Mouse (Mus musculus): Measurements from ENCODE around the gene E2f6. TPM values are rescaled to one million over a fixed set of nuclear protein-coding genes. Genes with fewer than 3 reads are reported as not detected.

Gene E2f6
- polyA plus RNA-seq, 1 experiment from 2014 or later = 22.7 TPM

DNA sequence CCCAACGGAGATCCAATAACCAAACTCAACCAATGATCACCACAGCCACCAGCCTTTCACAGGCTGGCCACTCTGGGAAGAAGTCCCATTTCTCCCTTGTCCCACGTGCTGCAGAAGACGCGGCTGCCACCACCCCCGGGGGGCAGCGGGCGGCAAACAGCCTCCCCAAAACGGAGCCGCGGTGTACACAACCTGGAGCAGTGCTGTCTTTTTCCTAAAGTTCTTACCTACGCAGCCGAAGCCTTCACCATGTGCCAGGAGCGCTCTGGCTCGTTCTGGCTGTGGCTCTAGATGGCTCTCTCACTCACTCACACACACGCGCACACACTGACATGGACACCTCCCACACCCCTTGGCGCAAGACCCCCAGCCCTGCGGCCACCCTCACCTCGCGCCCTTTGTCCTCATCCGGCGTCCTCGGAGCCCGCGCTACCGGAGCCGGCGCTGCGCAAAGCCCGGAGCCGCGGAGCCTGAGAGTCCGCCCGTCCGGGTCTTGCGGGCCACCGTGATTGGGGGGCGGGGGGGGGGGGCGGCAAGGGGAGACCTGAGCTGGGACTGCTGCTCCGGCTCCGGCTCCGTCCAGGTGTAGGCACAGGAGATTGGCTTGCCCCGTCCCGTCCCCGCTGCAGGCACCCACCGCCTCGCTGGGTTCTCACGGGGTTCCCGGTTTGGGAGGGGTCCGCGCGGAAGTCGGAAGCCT, 10.4 kb upstream of the E2f6 start, which contains the start of gene Greb1:
Gene Greb1 (minus strand): TSS at position 628 of the 700 bp plus-strand sequence.
- DNase-seq (ENCODE audit: low spot score) = no peak

DNA sequence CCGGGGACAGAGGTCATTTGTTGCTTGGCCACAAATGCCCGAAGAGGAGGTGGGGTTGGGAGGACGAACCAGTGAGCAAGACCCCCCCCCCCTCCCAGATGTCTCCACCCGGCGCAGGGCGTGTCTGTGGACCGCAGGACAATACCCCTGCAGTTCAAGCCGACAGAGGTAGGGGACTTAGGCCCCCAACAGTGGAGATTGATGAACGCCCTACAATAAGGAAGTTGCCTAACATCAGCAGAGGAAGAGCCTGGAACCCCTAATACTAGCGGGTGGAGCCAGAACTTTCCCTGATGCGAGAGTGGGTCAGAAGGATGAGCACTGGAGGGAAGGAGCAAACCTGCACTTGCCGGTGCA, 9.8 kb upstream of the E2f6 start:
- no peak for DNase-seq (ENCODE audit: low spot score)

DNA sequence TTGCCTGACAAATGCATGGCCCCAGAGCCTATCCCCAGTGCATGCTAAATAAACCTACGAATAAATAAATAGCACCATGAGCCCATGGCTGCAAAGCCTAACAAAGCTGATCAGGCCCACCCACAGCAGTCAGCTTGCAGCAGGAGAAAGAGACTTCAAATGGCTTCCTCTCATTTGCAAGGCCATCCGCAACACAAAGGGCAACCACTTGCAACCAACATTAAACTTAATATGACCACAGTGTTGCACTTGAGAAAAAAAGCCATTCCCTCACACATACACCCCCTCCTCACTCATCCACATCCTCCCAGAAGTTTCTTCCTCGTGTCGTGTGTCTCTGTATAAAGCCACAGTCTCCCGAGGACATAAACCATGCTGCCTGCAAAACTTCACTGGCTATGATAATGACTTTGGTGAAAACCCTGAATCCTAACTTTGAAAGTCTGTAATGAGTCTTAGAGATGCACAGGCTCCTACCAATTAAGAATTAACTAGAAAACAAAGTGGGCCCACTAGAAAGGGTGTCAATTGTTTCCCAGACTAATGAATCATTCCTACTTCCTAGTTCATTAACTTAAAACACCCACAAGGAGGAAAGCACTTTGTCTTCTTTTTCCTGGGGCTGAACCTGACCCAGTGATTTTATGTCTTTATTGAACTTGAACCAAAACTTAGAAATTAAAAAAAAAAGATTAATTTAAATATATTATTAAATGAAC, 7.4 kb upstream of the E2f6 start:
- DNase-seq (ENCODE audit: low spot score) = no peak

DNA sequence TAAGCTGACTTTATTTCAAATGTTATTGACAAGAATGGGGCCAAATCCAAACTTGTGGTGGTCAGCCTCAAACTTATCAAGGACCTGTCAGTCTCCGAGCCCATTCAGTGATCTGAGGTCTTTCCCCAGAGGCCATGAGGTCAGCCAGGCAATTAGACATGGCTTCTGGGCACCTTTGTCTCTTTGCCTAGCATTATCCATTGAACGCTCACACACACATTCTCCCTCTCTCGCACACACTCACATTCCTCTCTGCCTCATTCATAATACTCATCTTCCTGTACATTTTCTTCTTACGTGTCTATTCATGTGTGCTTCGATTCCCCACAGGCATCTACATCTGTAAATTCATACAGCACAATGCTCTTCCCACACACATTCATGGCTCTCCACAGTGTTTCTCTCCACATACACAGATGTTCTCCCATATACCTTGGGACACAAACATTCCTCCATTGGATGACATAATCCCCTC, 6.8 kb upstream of the E2f6 start:
- DNase-seq (ENCODE audit: low spot score) = no peak

DNA sequence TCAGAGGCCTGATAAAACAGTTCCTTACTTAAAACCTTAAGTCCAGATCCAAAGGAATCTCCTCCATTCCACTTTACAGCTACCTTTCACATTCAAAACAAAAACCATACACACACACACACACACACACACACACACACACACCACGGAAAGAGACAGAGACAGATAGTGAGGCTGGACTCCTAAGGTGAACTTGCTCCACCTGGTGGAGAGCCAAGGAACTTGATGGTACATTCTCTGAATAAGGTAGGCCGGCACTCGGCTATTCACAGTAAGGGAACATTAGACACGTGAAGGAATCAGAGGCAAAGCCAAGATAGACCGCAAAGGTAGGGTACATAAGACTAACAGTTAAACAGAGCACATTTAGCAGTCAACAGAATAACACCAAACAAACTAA, 5.3 kb upstream of the E2f6 start:
- peak; percentile 77 for DNase-seq (ENCODE audit: low spot score)

DNA sequence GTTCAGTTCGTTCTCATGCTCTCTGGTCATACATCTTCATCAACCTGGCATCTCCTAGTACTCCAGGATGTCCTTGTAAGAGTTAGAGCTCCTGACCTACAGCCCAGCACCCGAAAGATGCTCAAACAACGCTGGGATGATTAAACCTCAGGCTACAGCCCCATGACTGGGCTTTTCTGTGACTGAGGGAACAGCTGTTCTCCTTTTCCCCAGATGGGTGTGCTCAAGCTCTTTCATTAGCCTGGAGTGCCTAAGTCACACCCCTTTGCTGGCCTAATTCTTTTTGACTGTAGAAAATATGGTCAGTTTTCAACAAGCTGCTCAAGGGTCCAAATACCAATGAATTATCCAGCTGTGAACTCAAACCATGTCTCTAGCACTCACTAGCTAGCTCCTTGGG, 2.7 kb upstream of the E2f6 start:
- no peak for DNase-seq (ENCODE audit: low spot score)

DNA sequence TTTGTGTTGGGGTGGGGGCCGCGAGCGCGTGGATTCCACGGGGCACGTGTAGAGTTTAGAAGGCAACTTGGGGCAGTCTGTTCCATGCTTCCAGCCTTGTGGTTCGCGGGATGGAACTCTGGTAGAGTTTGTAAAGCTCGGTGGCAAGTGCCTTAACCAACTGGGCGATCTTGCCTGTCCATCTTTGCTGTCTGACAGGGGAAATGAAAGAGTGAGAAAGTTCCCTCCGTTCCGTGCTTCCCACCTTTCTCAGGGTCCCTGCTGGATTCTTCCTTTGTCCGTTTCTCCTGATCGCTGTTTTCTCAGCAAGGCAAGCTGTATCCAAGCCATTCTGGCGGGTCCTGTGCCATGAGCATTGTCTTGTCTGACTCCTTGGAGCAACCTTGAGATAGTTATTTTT, 714 bp downstream of the E2f6 start:
- DNase-seq (ENCODE audit: low spot score) = peak; percentile 6

DNA sequence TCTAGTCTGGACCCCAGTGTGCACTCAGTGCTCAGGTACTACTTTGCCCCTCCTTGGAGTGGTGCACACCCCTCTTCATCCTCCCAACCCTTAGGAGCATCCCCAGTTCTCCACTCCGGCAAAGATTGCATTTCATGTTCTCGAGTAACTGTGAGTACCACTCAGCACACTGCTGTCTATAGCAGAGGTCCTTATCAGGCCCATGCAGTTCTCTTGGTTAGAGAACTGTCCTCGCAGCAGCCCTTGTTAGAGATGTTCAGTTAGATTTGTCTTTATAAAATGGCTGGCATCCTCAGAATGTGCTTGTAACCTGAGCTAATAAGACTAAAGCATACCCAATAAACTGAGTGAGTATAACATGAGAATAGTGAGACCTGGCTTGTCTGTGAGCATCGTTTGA, 6.4 kb downstream of the E2f6 start:
- no peak for DNase-seq (ENCODE audit: low spot score)

DNA sequence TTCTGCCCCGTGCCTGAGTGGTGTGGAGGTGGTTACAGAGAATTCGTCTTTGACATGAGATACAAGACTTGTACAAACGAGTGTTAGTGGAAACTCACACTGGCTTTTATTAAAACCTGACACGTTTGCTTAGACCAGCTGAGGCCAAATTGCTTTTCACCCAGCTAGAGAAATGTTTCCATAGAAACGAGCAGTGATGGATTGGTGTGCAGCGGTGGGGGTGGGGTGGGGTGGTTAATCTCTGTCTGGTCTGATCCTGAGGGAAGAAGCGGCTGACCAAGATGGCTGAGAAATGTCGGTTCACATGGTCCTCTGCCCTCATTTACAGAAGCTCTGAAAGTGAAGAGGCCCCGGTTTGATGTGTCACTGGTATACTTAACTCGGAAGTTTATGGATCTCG, 7.8 kb downstream of the E2f6 start:
- no peak for DNase-seq (ENCODE audit: low spot score)

DNA sequence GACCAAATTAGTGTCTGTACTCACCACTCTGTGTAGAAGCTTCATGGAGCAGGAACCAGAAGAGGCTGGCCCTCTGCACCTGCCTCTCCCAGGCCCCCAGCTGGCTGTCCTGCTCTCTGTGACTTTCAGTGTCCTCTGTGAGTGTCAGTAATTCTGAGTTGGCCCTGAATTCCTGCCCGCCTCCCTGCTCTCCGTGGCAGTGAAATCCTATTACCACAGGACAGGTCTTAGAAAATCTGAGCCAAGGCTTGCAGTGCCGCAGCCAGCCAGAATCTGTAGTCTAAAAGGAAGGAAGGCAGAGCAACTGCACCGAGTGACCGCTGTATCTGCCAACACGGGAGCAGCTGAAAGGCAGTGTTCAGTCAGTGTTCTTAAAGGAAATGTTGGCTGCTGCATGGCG, 10.0 kb downstream of the E2f6 start:
- DNase-seq (ENCODE audit: low spot score) = no peak

DNA sequence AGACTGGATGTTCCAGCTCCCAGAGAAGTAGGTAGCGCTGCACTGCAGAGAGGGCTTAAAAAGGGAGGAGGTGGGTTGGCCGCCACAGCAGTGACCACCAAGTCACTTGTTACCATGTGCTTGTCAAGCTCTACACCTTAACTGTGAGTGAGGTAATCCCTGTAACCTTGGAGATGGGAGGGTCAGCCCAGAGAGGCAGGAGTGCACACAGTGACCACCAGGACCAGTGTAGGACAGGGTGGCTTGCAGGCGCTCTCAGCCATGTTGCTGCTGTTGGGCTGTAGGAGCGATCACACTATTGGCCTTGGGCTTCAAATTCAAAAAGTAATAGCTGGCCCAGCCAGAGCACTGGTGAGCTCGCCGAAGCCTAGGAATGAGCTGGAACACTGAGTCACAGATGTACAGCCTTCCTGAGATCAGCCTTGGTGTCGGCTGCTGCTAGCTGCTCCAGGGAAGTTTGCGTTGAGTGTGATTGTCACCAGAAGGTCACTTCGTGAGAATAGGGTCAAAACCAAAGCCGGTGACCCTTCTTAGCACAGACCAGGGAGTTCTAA, 11.5 kb downstream of the E2f6 start:
- DNase-seq (ENCODE audit: low spot score) = no peak

DNA sequence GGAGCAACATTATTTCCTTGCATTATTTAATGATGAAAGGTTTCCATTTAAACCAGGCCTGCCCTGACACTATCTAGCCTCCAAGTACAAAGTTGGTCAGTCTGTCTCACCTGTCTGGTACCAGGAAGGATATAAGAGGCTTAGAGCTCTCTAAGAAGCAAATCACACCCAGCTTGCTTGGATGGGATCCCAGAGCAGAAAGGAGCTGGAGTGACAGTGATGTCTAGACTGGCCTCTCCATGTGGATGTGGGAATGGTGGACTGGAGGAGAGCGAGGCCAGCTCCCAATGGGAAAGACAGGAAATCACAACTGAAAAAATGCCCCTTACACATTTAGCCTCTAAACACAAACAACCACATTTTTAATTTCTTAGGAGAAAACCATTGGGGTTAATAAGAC, 12.9 kb downstream of the E2f6 start:
- DNase-seq (ENCODE audit: low spot score) = no peak

DNA sequence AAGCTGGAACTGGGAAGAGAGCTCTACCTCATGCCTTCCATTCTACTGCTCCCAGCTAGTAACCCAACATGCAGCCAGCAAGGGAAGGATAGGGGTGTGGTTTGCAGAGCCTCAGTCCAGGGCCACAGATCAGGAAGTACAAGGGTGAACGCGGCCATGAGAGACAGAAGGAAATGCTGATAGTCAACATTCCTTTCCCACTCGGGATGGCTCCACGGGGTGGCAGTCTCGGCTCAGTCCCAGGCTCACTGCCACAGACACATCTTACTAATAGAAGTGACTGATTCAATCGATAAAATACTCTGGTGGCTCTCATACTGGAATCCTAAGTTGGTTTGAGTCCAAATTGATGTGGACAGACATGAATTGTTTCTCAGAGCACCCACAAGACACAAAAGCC, 17.7 kb downstream of the E2f6 start:
- DNase-seq (ENCODE audit: low spot score) = no peak

DNA sequence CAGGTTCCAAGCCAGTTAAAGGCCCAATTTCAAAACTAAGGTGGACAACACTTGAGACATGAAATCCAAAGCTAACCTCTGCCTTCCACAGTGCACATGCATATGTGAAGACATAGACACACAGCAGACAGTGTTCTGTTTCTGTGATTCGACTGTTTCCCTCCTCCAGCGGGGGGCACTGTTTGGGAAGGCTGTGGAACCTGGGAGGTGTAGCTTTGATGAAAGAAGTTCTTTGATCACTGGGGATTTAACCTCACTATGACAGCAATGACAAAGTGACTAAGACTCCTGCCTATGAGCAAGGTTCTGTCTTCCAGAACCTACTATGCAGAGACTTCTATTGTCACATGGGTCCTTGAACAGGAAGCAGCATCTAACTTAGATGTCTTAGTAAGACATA, 19.0 kb downstream of the E2f6 start:
- no peak for DNase-seq (ENCODE audit: low spot score)

DNA sequence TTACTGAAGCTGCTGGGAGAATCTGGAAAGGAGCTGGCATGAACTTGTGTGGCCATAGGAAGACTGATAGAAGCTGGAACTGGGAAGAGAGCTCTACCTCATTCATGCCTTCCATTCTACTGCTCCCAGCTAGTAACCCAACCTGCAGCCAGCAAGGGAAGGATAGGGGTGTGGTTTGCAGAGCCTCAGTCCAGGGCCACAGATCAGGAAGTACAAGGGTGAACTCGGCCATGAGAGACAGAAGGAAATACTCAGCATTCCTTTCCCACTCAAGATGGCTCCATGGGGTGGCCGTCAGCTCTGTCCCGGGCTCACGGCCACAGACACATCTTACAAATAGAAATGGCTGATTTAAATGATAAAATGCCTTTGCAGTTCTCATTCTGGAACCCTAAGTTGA, 20.3 kb downstream of the E2f6 start:
- no peak for DNase-seq (ENCODE audit: low spot score)

DNA sequence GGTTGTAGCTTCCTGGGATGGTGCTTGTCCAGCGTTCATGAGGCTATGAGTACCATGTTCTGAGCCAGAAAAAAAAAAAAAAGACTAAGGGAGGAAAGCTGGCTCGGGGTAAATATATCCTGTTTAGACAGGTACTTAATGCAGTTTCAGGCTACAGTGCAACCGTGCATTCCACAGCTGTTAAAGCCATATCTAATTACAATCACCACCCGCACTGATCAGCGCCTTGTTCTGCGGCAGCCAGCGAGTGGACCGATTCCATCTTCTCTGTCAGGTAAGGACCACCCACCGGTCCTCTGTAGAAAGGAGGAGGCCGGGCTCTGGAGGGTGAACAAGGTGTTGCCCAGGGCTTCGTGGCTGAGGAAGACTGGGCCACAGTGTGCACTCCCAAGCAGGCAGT, 23.9 kb downstream of the E2f6 start:
- no peak for DNase-seq (ENCODE audit: low spot score)

DNA sequence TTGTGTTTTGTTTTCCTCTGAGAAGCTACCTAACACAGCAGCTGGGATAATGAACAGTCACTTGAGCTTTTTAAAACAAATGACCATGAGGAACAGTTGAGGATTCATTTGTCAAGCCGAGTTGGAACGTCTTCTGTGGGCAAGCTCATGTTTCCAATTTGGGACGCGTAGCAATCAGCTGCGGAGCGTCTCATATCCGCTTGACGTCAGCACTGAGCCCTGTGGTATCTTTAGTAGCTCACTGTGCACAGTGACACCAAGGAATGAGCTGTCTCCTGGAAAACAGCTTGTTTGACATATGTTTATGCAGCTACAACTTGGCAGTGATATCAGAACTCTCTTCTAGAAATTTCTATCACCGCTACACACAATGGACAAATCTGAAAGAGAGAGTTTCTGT, 25.4 kb downstream of the E2f6 start:
- DNase-seq (ENCODE audit: low spot score) = no peak

DNA sequence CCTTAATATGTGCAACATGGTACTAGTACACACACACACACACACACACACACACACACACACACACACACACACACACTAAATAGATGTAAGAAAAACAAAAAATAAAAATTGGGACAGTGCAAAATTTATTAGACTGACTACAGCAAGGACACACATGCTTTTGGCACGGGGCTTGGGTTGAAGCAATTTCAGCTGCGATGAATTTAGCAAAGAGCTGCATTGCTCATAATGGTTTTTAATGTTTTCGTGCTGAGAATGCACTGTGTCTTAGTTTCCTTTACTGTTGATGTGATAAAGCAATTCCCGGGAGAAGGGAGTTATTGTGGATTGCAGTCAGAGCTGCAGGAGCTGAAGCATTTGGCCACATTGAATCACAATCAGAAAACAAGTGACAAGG, 27.0 kb downstream of the E2f6 start:
- no peak for DNase-seq (ENCODE audit: low spot score)

DNA sequence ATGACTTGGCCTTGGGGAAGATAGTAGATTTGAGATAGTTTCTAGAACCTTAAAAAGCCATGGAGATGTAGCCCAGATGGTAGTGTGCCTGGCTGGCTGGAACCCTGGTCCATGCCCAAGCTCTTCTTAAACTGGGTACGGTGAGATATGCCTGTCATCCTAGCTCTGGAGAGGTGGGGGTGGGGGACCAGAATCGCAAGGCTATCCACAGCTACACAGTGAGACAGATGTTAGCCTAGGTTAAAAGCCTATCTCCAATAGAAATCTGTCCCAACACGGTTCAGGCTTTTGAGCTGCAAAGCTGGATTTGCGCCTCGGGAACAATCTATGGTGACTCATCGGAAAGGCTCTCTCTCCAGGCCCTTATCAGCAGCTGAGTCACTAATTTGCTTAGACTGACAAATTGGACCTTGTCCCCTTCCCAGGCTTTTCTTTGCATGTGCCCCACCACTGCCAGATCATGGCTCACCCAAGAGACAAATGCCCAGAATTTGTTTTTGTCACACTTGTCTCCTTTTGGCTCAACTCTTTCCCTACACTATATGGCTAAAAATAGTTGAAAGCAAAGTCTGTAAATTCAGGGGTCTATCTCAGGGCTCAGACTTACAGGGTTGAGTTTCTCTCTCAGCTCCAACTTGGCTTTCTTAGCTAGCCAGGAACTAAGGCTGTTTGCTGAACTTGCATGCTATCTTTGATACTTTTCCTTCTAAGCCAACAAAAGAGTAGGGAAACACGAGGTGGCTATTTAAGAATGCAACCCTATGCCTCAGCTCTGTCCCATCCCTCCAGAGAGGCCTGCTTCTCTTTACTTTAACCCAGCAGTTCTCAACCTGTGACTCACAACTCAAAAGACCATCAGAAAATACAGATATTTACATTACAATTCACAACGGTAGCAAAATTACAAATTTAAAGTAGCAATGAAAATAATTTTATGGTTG, 30.3 kb downstream of the E2f6 start:
- DNase-seq (ENCODE audit: low spot score) = no peak

DNA sequence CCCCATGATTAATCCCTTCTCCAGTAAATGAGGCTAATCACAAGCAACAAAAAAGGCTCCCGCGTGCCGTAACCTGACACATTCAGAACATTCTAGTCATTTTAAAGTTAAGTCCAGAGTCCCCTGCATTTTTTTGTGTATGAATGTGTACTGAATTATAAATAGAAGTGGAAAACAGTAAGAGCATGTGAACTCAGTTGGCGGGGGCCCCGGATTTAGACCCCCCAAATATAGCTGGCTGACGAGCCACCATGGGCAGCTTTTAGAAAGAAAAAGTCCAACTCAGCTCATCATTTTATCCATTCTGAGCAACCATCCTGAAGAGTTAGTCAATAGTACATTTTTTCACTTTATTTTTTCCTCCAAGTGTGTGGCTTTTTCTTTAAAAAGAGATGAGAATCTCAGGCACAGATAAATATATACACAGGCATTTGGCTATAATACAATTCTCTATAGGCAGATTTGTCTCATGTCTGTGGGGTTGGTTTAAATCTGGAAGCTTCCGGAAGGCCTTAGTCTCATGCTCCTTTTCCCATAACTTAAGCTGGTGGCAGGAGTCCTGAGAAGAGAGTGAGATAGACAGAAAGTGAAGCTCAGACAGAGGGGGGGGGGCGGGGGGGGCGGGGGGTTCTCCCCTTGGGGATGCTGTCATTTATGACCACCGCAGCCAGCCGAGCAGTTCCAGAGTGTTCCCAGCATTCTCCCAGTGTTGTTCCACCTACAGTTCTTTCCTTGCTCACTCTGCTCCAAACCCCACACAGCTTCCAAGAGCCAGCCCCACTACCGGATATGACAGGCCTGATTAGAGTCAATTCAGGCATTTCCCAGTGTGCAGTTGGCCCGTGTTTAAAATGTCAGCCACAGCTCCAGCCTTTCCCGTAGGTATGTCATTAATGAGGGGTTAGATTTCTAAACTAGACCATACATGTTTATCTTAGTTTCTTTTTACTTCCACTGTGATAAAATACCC, 34.1 kb downstream of the E2f6 start:
- DNase-seq (ENCODE audit: low spot score) = no peak
